Mouse (Mus musculus): ENCODE results near the gene Pitpna.

- TF ChIP-seq CTCF (IDR thresholded peaks at IDR 0.05; ENCODE audit: extremely low read depth, insufficient read depth, low read length) (no peak), POLR2A (IDR thresholded peaks at IDR 0.05; ENCODE audit: extremely low read depth, insufficient read depth, low read length) (no peak)
These were observed 78.4 kb downstream of the Pitpna start for GRCm38 (mm10) chr11:75666296-75666695.

Data from cortical plate, adult 2 months (tissue).